Mouse (Mus musculus): ENCODE data around the gene Zc3hc1. TPM values are rescaled to one million over a fixed set of nuclear protein-coding genes. Genes with fewer than 3 reads are reported as not detected.

Gene Zc3hc1
- polyA plus RNA-seq (2015; fragmentation: Nextera tagmentation; extraction: Ambion mirVana): 53.1 and 54.3 TPM in 2 replicates

GRCm38 (mm10) chr6:30390714-30391697, at the start of gene Zc3hc1:
Gene Zc3hc1, minus strand, starts transcription at chr6:30391028.
- H3K4me2 ChIP-seq: peak within 1 kb of the TSS; percentile 41
- 16% methylated on average over 33 of the region's 33 CpGs for WGBS
- H3K4me1 ChIP-seq: peaks cover 3% of the 10 kb centered on the region; the same call in 1 of the 2 replicates
- H3K4me3 ChIP-seq: peak within 1 kb of the TSS; percentile 69
- H3K27me3 ChIP-seq: no peaks in the 10 kb centered on the region
- 0 out of 2 replicates have a peak within 1 kb of the TSS, but pooled peaks have one; percentile 28 for H3K27ac ChIP-seq
- peak; percentile 74; the same call in 1 of the 2 replicates for ATAC-seq (ENCODE audit: insufficient number of reproducible peaks, low FRiP score, low TSS enrichment, low read depth)
- peaks cover 14% of the 10 kb centered on the region; the same call in 1 of the 2 replicates for H3K36me3 ChIP-seq
- no peaks in the 10 kb centered on the region for H3K9me3 ChIP-seq
- H3K9ac ChIP-seq: peak within 1 kb of the TSS; percentile 52

GRCm38 (mm10) chr6:30439576-30439975, 48.7 kb upstream of the Zc3hc1 start:
- H3K27me3 ChIP-seq: no peaks in the 10 kb centered on the region
- H3K4me2 ChIP-seq: no peak overlapping the region
- no peaks in the 10 kb centered on the region for H3K4me1 ChIP-seq
- no peak overlapping the region for H3K27ac ChIP-seq
- no peak overlapping the region for H3K4me3 ChIP-seq
- H3K9me3 ChIP-seq: no peaks in the 10 kb centered on the region
- WGBS: 93% methylated on average over 10 of the region's 10 CpGs
- peaks cover 38% of the 10 kb centered on the region for H3K36me3 ChIP-seq
- H3K9ac ChIP-seq: no peak overlapping the region
- no peak for ATAC-seq (ENCODE audit: insufficient number of reproducible peaks, low FRiP score, low TSS enrichment, low read depth)

- Histone ChIP-seq H3K27ac (no peak overlapping the region), H3K4me2 (no peak overlapping the region), H3K9me3 (no peaks in the 10 kb centered on the region), H3K4me1 (peaks cover 5% of the 10 kb centered on the region), H3K36me3 (peaks cover 18% of the 10 kb centered on the region), H3K4me3 (no peak overlapping the region), H3K27me3 (no peaks in the 10 kb centered on the region), H3K9ac (no peak overlapping the region)
- no peak for ATAC-seq (ENCODE audit: insufficient number of reproducible peaks, low FRiP score, low TSS enrichment, low read depth)
- 59% methylated on average over 3 of the region's 3 CpGs for WGBS
Measured at GRCm38 (mm10) chr6:30437054-30437453, 46.2 kb upstream of the Zc3hc1 start.

GRCm38 (mm10) chr6:30436476-30436875, 45.6 kb upstream of the Zc3hc1 start:
- Histone ChIP-seq H3K36me3 (peaks cover 12% of the 10 kb centered on the region), H3K4me2 (no peak overlapping the region), H3K4me3 (no peak overlapping the region), H3K27ac (no peak overlapping the region), H3K9me3 (no peaks in the 10 kb centered on the region), H3K4me1 (peaks cover 5% of the 10 kb centered on the region), H3K27me3 (no peaks in the 10 kb centered on the region), H3K9ac (no peak overlapping the region)
- WGBS: 89% methylated on average over 3 of the region's 3 CpGs
- no peak for ATAC-seq (ENCODE audit: insufficient number of reproducible peaks, low FRiP score, low TSS enrichment, low read depth)

- H3K36me3 ChIP-seq: 0 out of 2 replicates have a peak, but pooled peaks cover 2% of the 10 kb centered on the region
- no peak overlapping the region for H3K4me3 ChIP-seq
- no peak overlapping the region for H3K4me2 ChIP-seq
- ATAC-seq (ENCODE audit: insufficient number of reproducible peaks, low FRiP score, low TSS enrichment, low read depth): no peak
- H3K9me3 ChIP-seq: no peaks in the 10 kb centered on the region
- peak overlapping the region; percentile 75 for H3K27ac ChIP-seq
- WGBS: 40% methylated on average over 3 of the region's 3 CpGs
- peaks cover 5% of the 10 kb centered on the region for H3K4me1 ChIP-seq
- no peak overlapping the region for H3K9ac ChIP-seq
- no peaks in the 10 kb centered on the region for H3K27me3 ChIP-seq
Measured at GRCm38 (mm10) chr6:30432461-30433192, 41.8 kb upstream of the Zc3hc1 start.

- 85% methylated on average over 7 of the region's 7 CpGs for WGBS
- H3K4me1 ChIP-seq: 0 out of 2 replicates have a peak, but pooled peaks cover 3% of the 10 kb centered on the region
- no peak overlapping the region for H3K9ac ChIP-seq
- ATAC-seq (ENCODE audit: insufficient number of reproducible peaks, low FRiP score, low TSS enrichment, low read depth): no peak
- peaks cover 12% of the 10 kb centered on the region for H3K36me3 ChIP-seq
- H3K27ac ChIP-seq: no peak overlapping the region
- H3K27me3 ChIP-seq: no peaks in the 10 kb centered on the region
- H3K4me2 ChIP-seq: no peak overlapping the region
- H3K9me3 ChIP-seq: no peaks in the 10 kb centered on the region
- H3K4me3 ChIP-seq: no peak overlapping the region
Measured at GRCm38 (mm10) chr6:30416801-30417200, 26.0 kb upstream of the Zc3hc1 start.

- H3K4me1 ChIP-seq: 0 out of 2 replicates have a peak, but pooled peaks cover 3% of the 10 kb centered on the region
- H3K27me3 ChIP-seq: no peaks in the 10 kb centered on the region
- ATAC-seq (ENCODE audit: insufficient number of reproducible peaks, low FRiP score, low TSS enrichment, low read depth): no peak
- H3K9ac ChIP-seq: no peak overlapping the region
- no peak overlapping the region; the same call in 1 of the 2 replicates for H3K27ac ChIP-seq
- H3K9me3 ChIP-seq: no peaks in the 10 kb centered on the region
- H3K4me3 ChIP-seq: no peak overlapping the region
- WGBS: 87% methylated on average over 2 of the region's 2 CpGs
- peaks cover 6% of the 10 kb centered on the region for H3K36me3 ChIP-seq
- no peak overlapping the region for H3K4me2 ChIP-seq
Measured at GRCm38 (mm10) chr6:30416126-30416525, 25.3 kb upstream of the Zc3hc1 start.

- no peaks in the 10 kb centered on the region for H3K9me3 ChIP-seq
- no peaks in the 10 kb centered on the region for H3K27me3 ChIP-seq
- 70% methylated on average over 4 of the region's 4 CpGs for WGBS
- H3K4me3 ChIP-seq: no peak overlapping the region
- no peak for ATAC-seq (ENCODE audit: insufficient number of reproducible peaks, low FRiP score, low TSS enrichment, low read depth)
- H3K36me3 ChIP-seq: peaks cover 6% of the 10 kb centered on the region; the same call in 1 of the 2 replicates
- H3K4me1 ChIP-seq: no peaks in the 10 kb centered on the region
- H3K9ac ChIP-seq: no peak overlapping the region
- no peak overlapping the region for H3K27ac ChIP-seq
- no peak overlapping the region for H3K4me2 ChIP-seq
Measured at GRCm38 (mm10) chr6:30411311-30411710, 20.5 kb upstream of the Zc3hc1 start.

- Histone ChIP-seq H3K9ac (no peak overlapping the region), H3K27ac (no peak overlapping the region), H3K4me2 (no peak overlapping the region), H3K27me3 (no peaks in the 10 kb centered on the region), H3K4me1 (no peaks in the 10 kb centered on the region; the same call in 1 of the 2 replicates), H3K4me3 (no peak overlapping the region), H3K9me3 (no peaks in the 10 kb centered on the region), H3K36me3 (peaks cover 6% of the 10 kb centered on the region; the same call in 1 of the 2 replicates)
- no peak for ATAC-seq (ENCODE audit: insufficient number of reproducible peaks, low FRiP score, low TSS enrichment, low read depth)
- WGBS: 89% methylated on average over 7 of the region's 7 CpGs
Measured at GRCm38 (mm10) chr6:30409399-30410093, 18.7 kb upstream of the Zc3hc1 start.

- H3K9me3 ChIP-seq: no peaks in the 10 kb centered on the region
- H3K4me2 ChIP-seq: no peak overlapping the region
- H3K27ac ChIP-seq: no peak overlapping the region
- WGBS: 84% methylated on average over 4 of the region's 4 CpGs
- ATAC-seq (ENCODE audit: insufficient number of reproducible peaks, low FRiP score, low TSS enrichment, low read depth): no peak
- no peak overlapping the region for H3K4me3 ChIP-seq
- peaks cover 6% of the 10 kb centered on the region; the same call in 1 of the 2 replicates for H3K36me3 ChIP-seq
- peaks cover 7% of the 10 kb centered on the region; the same call in 1 of the 2 replicates for H3K4me1 ChIP-seq
- H3K9ac ChIP-seq: no peak overlapping the region
- no peaks in the 10 kb centered on the region for H3K27me3 ChIP-seq
Measured at GRCm38 (mm10) chr6:30408276-30408675, 17.4 kb upstream of the Zc3hc1 start.

GRCm38 (mm10) chr6:30404671-30405070, 13.8 kb upstream of the Zc3hc1 start:
- no peak overlapping the region for H3K27ac ChIP-seq
- H3K27me3 ChIP-seq: no peaks in the 10 kb centered on the region
- no peak for ATAC-seq (ENCODE audit: insufficient number of reproducible peaks, low FRiP score, low TSS enrichment, low read depth)
- 71% methylated on average over 5 of the region's 5 CpGs for WGBS
- peaks cover 7% of the 10 kb centered on the region; the same call in 1 of the 2 replicates for H3K4me1 ChIP-seq
- no peak overlapping the region for H3K4me2 ChIP-seq
- H3K9ac ChIP-seq: no peak overlapping the region
- 0 out of 2 replicates have a peak, but pooled peaks cover 3% of the 10 kb centered on the region for H3K36me3 ChIP-seq
- no peaks in the 10 kb centered on the region for H3K9me3 ChIP-seq
- no peak overlapping the region for H3K4me3 ChIP-seq

Data from limb, embryonic 15.5 days (tissue).